Comparison of ENCODE assay signal across 8 mouse cellular contexts in the genomic region with DNA sequence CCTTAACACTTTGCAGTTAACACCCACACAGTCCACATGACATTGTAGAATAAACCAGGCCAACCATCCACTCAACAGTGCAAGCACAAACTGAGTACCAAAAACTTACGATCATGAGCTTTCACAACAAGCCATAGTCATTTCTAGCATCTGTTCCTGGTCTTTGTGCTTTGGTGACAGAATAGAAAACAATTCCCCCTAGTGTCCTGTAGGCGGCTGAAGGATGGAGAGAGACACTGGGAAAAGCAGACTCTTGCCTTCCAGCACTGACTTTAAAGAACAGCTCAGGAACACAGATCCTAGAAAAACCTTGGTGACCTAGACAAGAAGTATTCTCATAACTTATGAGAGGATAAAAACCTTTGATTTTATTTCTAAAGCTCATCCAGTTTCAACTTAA. TPM values are rescaled to one million over a fixed set of nuclear protein-coding genes. Genes with fewer than 3 reads are reported as not detected.
DNase-seq lines count a peak whose midpoint lies in the region; ATAC-seq and TF ChIP-seq lines count a peak whose summit lies in the region.

No protein-coding gene starts in this region.

- H3K36me3 ChIP-seq in kidney, embryonic 15.5 days: no peaks in the 10 kb centered on the region
- no peaks in the 10 kb centered on the region for H3K36me3 ChIP-seq in embryonic facial prominence, embryonic 14.5 days (ENCODE audit: control insufficient read depth, insufficient read depth, low read length)
- no peaks in the 10 kb centered on the region for H3K36me3 ChIP-seq in limb, embryonic 14.5 days (ENCODE audit: control insufficient read depth, insufficient read depth, low read length)
- H3K36me3 ChIP-seq in stomach, embryonic 15.5 days: no peaks in the 10 kb centered on the region

- no peak overlapping the region for H3K4me3 ChIP-seq in kidney, embryonic 15.5 days (replicated peaks)
- no peak overlapping the region for H3K4me3 ChIP-seq in embryonic facial prominence, embryonic 14.5 days (ENCODE audit: low read depth, low read length)
- peak overlapping the region; percentile 86; the same call in 1 of the 2 replicates for H3K4me3 ChIP-seq in limb, embryonic 14.5 days (replicated peaks; ENCODE audit: low read length)
- no peak overlapping the region for H3K4me3 ChIP-seq in stomach, embryonic 15.5 days (replicated peaks)

- DNase-seq in kidney, adult 11 months: no peak
- DNase-seq in adipocyte (ENCODE audit: low spot score): peak; percentile 72
- peak; percentile 62 for DNase-seq in embryonic facial prominence, embryonic 14.5 days (ENCODE audit: low spot score)
- DNase-seq in limb, embryonic 14.5 days (ENCODE audit: low spot score): peak; percentile 17
- DNase-seq in layer of hippocampus, postnatal 36 days: no peak
- no peak for DNase-seq in frontal cortex, postnatal 14 days (ENCODE audit: low spot score in 2 of 2)

- ATAC-seq in kidney, embryonic 15.5 days (replicated peaks; ENCODE audit: low FRiP score): no peak
- ATAC-seq in embryonic facial prominence, embryonic 14.5 days (ENCODE audit: low read depth): no peak
- ATAC-seq in limb, embryonic 14.5 days (ENCODE audit: low FRiP score, low read depth): no peak
- ATAC-seq in stomach, embryonic 15.5 days (ENCODE audit: insufficient read depth, low FRiP score, low read depth): no peak

- H3K27me3 ChIP-seq in kidney, embryonic 15.5 days: 0 out of 2 replicates have a peak, but pooled peaks cover 1% of the 10 kb centered on the region
- H3K27me3 ChIP-seq in embryonic facial prominence, embryonic 14.5 days (replicated peaks; ENCODE audit: control insufficient read depth, insufficient read depth, low read length): no peaks in the 10 kb centered on the region
- H3K27me3 ChIP-seq in limb, embryonic 14.5 days (ENCODE audit: control insufficient read depth, insufficient read depth, low read length): no peaks in the 10 kb centered on the region
- H3K27me3 ChIP-seq in stomach, embryonic 15.5 days (replicated peaks): no peaks in the 10 kb centered on the region

- WGBS in kidney, embryonic 15.5 days: 18% methylated on average over 2 of the region's 2 CpGs
- WGBS in embryonic facial prominence, embryonic 14.5 days: 15% methylated on average over 2 of the region's 2 CpGs
- WGBS in limb, embryonic 14.5 days: 19% methylated on average over 2 of the region's 2 CpGs
- WGBS in stomach, embryonic 15.5 days: 12% methylated on average over 2 of the region's 2 CpGs

- H3K9me3 ChIP-seq in kidney, embryonic 15.5 days (replicated peaks): no peaks in the 10 kb centered on the region
- H3K9me3 ChIP-seq in embryonic facial prominence, embryonic 14.5 days (ENCODE audit: control insufficient read depth, low read length): no peaks in the 10 kb centered on the region
- H3K9me3 ChIP-seq in limb, embryonic 14.5 days (ENCODE audit: control insufficient read depth, low read length): no peaks in the 10 kb centered on the region
- H3K9me3 ChIP-seq in stomach, embryonic 15.5 days: no peaks in the 10 kb centered on the region

- H3K9ac ChIP-seq in kidney, embryonic 15.5 days: no peak overlapping the region
- H3K9ac ChIP-seq in embryonic facial prominence, embryonic 14.5 days (ENCODE audit: low read depth, low read length): no peak overlapping the region
- H3K9ac ChIP-seq in limb, embryonic 14.5 days (ENCODE audit: low read depth, low read length, severe bottlenecking): no peak overlapping the region
- no peak overlapping the region for H3K9ac ChIP-seq in stomach, embryonic 15.5 days

- 0 out of 2 replicates have a peak overlapping the region, but pooled peaks have one; percentile 1 for H3K4me2 ChIP-seq in kidney, embryonic 15.5 days
- H3K4me2 ChIP-seq in embryonic facial prominence, embryonic 14.5 days (ENCODE audit: low read depth, low read length): peak overlapping the region; percentile 27; the same call in 1 of the 2 replicates
- H3K4me2 ChIP-seq in limb, embryonic 14.5 days (replicated peaks; ENCODE audit: low read depth, low read length, severe bottlenecking): peak overlapping the region; percentile 91; the same call in 1 of the 2 replicates
- 0 out of 2 replicates have a peak overlapping the region, but pooled peaks have one; percentile 30 for H3K4me2 ChIP-seq in stomach, embryonic 15.5 days

- H3K4me1 ChIP-seq in kidney, embryonic 15.5 days: peaks cover 29% of the 10 kb centered on the region
- peaks cover 28% of the 10 kb centered on the region for H3K4me1 ChIP-seq in embryonic facial prominence, embryonic 14.5 days (ENCODE audit: control insufficient read depth, insufficient read depth, low read length)
- H3K4me1 ChIP-seq in limb, embryonic 14.5 days (ENCODE audit: control insufficient read depth, insufficient read depth, low read length): peaks cover 20% of the 10 kb centered on the region
- H3K4me1 ChIP-seq in stomach, embryonic 15.5 days: peaks cover 11% of the 10 kb centered on the region; the same call in 1 of the 2 replicates

- TF ChIP-seq POLR2A in limb, embryonic 14.5 days (IDR thresholded peaks at IDR 0.05; ENCODE audit: borderline replicate concordance, extremely low read depth, insufficient read depth, insufficient read length): no peak

- H3K27ac ChIP-seq in kidney, embryonic 15.5 days: no peak overlapping the region
- no peak overlapping the region for H3K27ac ChIP-seq in embryonic facial prominence, embryonic 14.5 days (replicated peaks; ENCODE audit: low read depth, low read length)
- H3K27ac ChIP-seq in limb, embryonic 14.5 days (replicated peaks; ENCODE audit: low read depth, low read length): no peak overlapping the region
- no peak overlapping the region for H3K27ac ChIP-seq in stomach, embryonic 15.5 days

RNA-seq across cellular contexts. Expression of gene Large1, which starts 3.0 kb away (rescaled TPM):
- 5.7 and 6.0 TPM in 2 replicates for polyA plus RNA-seq in kidney, embryonic 15.5 days (2015; fragmentation: Nextera tagmentation; extraction: Ambion mirVana)
- 12.5 and 12.9 TPM in 2 replicates for polyA plus RNA-seq in embryonic facial prominence, embryonic 14.5 days (2014; fragmentation: Nextera tagmentation; extraction: Ambion mirVana)
- polyA plus RNA-seq in limb, embryonic 14.5 days (2012; rRNA removed): 20.6 and 23.5 TPM in 2 replicates
- polyA plus RNA-seq in limb, embryonic 14.5 days (2014; fragmentation: Nextera tagmentation; extraction: Ambion mirVana): 15.0 and 15.3 TPM in 2 replicates
- polyA plus RNA-seq in stomach, embryonic 15.5 days (2015; fragmentation: Nextera tagmentation; extraction: Ambion mirVana): 6.3 and 6.6 TPM in 2 replicates
- 100 to 1,000 TPM; 152 to 153 TPM for total RNA-seq in layer of hippocampus, postnatal 36 days (2021)

Comparison
In these comparisons a context has a peak if more than half of its experiments do, and no peak if none do; other contexts are left out.
1. H3K4me2 ChIP-seq: peak in every context shown above with its lines; median percentile 91 in limb, embryonic 14.5 days; 30 in stomach, embryonic 15.5 days; 27 in embryonic facial prominence, embryonic 14.5 days; 1 in kidney, embryonic 15.5 days.
2. DNase-seq: peak in adipocyte (single experiment), embryonic facial prominence, embryonic 14.5 days (single experiment) and limb, embryonic 14.5 days (single experiment); none in kidney, adult 11 months (single experiment), layer of hippocampus, postnatal 36 days (0 of 2) and frontal cortex, postnatal 14 days (0 of 2).